Mouse (Mus musculus) G1E (cell line): ENCODE data around the gene Itih5.

Experiments
- CTCF ChIP-seq: IDR thresholded peaks from 2 replicates; pipeline ENCODE4 v1.5.1; 2012; ENCODE audit warnings: low read depth, low read length, inconsistent platforms, mixed read lengths
- GATA2 ChIP-seq: IDR thresholded peaks from 2 replicates; pipeline ENCODE4 v1.6.1; 2012; ENCODE audit warnings: low read depth, low read length, inconsistent platforms, borderline replicate concordance

DNA sequence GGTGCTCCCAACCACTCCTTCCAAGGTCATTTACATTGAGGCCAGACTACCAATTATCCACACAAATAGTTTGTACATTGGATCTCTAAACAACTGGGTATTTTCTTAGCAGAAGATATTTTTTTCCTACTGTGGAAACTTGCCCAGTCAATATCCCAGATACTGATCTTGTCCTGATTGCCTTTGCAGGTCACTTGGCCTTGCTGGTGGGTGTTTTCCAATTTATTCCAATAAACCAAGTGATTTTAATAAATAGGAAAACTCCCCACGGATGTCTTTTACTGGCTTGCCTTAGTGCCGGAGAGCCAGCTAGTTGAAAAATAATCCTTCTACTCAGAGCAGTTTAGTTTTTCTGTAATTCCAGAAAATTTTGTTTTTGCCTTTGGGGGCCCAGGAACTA, 98.6 kb downstream of the Itih5 start:
- TF ChIP-seq GATA2: no peak
- no peak for TF ChIP-seq CTCF
